In genomic region chr7:113278493-113278892, GRCm38 (mm10) we compare ENCODE assay signal across 8 mouse cellular contexts.
"Had no signal": no experiment of that assay in that cellular context is flagged by ENCODE, and none has a peak within 500 bp of the region (broad histone marks: within the 10 kb centered on the region; RNA-seq: fewer than 3 reads in every experiment).

No protein-coding gene starts in this region.

- DNase-seq: retina, postnatal 1 day; right cerebral cortex, postnatal 25 days; right cerebral cortex, postnatal 4 days; spleen, adult 18-20 months; thymus, adult 18-20 months; thymus, adult 2 months; thymus, postnatal 36 days; thymus, postnatal 4 days had no signal
